Mouse (Mus musculus) fat pad, adult 2 months (tissue): ENCODE results near the gene Plxna1.

Experiments used
- DNase-seq: peaks from one replicate; pipeline ENCODE4 v3.0.0-alpha.2; 2011; ENCODE audit warnings: low read depth, low spot score; ENCODE audit errors: extremely low read depth

Gene Plxna1

DNA sequence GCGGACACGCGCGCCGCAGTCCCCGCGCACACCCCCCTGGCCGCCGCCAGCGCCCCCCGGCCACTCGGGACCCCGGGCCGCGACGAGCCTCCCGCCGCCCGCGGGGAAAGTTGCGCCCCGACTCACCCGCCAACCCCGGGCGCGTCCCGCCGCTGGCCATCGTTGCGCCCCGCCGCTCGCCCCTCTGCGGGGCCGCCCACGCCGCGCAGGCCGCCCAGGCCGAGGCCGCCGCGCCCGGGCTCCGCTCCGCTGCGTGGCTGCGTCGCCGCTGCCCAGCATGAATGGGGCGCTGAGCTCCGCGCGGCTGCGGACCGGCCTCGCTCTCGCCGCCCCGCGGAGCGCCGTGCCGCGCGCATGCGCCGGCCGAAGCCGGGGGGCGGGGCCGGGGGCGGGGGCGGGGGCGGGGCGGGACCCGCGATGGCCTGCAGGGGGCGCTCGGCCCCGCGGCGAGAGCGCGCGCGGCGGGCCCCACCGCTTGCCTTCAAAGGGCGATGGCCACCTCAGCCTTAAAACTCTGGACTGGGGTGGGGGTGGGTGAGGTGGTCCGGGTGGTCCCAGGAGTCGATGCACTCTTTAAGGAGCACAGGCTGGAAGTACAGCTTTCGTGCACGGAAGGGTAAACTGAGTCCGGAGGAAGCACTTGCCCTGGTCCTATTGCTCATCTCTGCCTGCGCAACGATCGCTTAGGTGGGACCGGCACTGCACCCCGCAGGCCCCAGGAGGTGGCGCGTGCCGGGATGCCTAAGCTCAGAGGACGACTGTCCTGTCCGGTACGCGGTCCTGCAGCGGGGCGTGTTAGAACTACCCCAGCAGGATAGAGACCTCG lies at the start of gene Plxna1:
Plxna1 (minus strand) TSS at position 340 of the 826 bp plus-strand sequence.
- DNase-seq = no peak

DNA sequence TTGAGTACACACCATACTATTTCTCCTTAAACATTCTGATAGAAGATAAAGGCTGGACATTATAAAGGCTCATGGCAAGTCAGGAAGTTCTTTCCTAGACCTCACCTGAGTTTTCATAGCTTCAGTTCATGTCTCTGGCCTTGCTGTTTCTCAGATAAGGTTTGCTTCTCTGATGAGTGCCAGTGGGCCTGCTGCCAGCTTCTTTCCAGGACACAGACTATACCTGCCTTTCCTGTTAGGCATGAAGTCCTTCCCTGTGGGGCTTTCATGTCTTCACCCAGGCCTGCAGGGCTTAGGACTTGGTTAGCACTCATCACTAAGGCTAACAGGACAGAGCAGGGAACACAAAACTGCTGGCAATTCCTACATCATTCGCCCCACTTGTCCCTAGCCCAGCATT lies 46.6 kb upstream of the Plxna1 start:
- no peak for DNase-seq

DNA sequence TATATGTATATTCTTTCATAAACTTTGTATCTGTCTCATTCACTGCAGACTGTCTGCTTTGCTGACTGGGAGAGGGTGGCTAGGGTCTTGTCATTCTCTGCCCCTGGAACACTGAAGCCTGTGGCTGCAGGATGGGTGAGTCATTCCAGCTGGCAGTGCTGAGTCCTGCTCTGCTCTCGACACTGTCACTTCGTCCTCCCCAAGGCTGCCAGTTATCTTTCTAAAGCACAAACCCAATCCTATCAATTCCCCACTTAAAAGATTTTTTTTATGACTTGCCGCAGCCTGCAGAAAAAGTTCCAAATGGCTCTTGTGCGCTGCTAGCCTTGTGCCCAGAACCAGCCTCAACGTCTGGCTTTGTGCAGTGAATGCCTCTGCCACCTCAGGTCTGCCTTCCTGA lies 45.8 kb upstream of the Plxna1 start:
- DNase-seq = no peak

DNA sequence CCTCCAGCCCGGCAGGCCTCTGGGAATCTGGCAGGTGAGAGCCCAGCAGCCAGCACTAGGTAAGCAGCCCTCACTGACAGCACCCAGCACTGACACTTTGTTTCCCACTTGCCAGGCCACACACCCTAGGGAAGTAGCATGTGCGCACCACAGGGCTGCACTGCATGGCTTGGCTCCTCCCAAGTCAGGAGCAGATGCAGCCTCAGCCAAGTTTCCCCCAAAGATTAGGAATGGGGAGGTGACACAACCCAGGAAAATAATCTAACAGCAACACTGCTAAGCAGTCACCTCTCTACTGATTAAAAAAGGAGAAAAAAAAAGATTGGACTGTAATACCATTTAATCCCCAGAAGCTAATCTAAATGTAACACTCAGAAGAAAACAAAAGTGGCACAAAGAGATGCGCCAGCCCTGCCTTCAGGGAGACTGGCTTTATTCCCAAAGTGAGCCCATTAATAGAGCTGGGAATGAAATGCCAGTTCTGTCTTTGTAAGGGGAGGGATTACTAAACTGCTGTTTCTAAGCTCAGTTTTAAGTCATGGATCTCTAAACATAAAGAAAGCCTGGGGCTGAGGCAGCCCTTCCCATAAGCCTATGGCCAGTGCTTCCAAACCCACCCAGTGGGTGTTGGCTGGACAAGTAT lies 44.9 kb upstream of the Plxna1 start:
- DNase-seq = no peak

DNA sequence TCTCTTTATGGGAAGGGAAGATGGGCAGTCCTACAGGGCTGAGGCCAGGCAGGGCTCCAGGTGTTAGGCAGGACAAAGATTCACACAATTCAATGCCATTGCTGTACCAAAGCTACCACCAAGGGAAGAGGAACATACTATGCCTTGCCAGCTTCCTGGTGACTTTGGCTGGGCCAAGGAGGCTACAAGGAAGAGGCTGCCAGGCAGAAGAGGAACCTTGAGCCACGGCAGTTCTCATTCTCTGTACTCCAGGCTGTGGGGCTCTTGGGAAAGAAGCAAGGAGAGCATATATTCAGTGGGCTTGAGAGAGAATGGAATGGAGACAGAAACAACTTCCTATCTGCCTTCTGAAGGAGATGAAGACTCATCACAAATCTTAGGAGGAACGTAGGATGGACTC lies 42.5 kb upstream of the Plxna1 start:
- DNase-seq = no peak

DNA sequence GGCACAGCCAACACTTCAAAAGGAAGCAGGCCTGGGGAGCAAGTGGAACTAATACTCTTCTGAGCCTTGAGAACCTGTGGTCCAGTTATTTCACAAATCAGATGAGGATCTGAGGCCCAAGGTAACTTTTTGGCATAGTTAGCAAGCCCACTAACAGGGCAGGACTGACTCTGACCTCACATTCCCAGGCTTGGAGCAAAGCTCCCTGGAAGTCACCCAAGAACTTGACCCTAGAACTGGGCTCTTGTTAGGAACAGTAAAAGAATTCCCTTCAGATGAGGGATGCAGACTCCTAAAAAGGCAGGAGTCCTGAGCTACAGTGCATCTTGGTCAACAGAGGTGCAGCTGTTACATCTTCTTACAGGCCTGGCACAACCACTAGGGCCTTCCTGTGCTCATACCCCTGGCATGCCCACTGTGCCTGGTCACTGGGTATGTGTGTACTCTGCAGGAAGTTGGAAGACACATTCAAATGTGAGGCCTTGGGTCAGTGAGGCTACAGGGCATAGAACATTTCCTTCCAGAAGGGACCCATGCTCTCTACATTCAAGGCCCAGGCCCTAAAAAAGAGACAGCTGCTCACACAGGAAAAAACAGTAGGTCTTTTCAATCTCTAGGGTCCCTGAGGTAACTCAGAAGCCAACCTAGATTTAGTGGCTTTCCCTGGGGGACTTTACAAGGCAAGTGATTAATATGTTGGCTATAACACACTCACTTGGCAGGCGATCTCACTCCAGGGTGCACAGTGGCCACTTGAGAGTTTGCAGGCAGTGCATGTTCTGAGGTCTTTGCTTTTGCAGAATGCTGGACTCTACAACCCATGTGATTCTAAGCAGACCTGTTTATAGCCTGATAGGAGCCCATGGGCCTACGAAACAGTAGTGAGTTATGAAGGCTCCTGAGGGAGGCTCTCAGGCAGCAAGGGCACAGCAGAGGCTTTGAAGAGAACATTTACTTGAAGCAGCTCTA lies 41.1 kb upstream of the Plxna1 start:
- no peak for DNase-seq

DNA sequence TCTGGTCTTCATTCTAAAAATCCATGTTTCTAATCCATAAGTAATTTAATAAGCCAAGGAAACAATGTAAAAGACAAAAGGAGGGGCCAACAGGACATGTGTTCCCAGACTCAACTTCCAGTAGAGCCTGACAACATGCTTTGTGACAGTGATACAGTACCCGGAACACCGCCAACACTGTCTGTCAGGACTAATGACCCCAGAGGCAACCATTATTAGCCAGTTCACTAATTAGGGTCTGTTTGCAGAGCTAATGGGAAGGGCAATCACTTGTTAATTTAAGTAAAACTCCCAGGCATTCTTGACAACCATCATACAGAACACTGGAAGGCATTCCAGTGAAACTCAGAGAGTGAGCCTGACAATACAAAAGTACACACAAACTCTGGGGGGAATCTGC lies 40.0 kb upstream of the Plxna1 start:
- no peak for DNase-seq

DNA sequence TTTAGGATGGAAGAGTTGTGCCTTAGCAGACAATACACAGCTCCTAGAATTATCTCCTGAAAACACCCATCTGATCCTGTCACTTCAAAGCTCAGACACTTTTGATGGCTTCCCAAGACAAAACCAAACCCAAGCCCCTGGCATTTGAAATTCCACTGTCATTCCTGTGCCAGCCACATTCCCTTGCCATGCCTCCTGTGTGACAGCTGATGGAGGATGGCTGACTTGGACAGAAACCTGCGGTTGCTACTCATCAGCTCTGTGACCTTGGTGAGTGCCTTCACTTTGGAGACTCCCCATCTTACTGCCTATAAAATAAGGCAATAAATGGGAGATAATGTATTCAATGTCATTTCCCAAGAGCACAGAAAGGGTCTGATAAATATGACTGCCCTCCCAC lies 37.1 kb upstream of the Plxna1 start:
- DNase-seq = no peak

DNA sequence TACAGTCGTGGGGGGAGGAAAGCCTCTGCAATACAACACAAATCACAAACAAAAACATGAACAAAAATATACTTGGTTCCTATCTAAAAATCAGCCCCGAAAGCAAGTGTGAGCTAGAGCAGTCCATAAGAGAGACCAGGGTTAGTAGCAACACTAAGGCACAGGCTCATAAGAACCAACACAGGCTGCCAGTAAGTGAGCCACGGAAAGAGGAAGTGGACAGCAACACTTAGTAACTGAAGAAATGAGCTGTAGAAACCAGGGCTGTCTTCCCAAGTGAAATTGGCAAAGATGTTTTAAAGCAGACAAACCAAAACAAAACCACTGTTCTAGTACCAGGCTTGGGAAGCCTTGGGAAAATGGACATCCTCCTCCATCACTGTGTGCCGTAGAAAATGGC lies 35.5 kb upstream of the Plxna1 start:
- DNase-seq = no peak

DNA sequence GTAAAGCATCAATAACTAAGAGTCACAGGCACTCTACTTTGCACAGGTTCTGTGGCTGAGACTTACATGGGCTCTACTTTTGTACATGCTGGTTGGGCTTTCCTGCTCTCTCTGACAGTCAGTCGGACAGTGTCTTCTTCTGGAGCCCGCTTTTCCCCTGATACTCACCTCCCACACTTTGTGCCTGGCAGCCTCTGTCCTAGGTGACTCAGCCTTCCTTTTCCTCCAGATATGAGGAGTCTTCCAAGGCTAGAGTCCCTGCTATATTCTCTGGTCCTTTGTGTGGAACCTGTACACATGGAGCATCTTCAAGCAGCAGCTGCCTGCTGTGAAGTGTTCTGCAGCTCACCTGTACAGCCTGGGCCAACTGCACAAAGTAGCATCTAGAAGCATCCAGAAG lies 31.4 kb upstream of the Plxna1 start:
- DNase-seq = no peak

DNA sequence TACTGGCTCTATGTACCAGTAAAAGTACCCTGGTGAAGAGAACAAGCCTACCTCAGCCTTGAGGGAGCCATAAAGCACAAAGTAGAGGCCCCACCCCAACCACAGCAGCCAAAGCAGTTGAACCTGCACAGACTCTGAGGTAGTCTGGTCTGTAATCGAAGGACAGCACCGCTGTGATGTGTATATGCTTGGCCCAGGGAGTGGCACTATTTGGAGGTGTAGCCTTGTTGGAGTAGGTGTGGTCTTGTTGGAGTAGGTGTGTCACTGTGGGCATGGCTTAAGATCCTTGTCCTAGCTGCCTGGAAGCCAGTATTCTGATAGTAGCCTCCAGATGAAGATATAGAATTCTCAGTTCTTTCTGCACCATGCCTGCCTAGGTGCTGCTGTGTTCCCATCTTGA lies 29.8 kb upstream of the Plxna1 start:
- DNase-seq = no peak

DNA sequence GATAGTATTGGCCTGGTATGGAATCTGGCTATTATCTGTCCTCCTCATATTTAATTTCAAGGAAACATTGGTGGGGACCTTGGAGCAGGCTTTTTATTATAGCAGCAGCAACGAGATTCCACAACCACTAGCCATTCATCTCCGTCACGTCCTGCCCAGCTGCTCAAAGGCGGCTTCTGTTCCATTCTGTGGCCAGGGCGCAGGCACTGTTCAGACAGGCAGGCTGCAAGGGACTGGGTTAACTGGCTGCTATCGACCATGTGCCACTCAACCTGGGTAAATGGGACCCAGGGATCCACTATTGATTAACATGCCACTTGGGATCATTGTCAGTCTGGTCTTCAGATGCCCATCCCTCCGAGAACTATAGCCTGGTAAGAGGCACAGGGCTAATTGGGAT lies 27.4 kb upstream of the Plxna1 start:
- DNase-seq = no peak

DNA sequence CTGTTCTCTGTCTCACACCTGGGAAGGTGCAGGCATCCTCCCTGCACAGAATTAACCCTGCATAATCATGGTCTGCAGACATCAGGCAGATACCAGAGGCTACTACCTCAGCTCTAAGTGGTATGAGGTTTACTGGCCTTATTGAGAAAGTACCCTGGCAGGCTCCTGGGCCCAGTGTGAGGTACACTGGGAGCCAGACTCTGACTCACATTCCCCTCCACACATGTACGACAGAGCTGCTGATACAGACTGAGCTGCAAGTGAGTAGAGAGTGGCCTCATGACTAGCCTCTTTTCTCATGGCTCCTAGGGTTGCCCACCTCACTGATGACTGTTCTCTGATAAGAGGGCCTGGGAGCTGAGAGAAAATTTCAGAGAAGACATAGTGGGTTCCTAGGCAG lies 24.5 kb upstream of the Plxna1 start:
- no peak for DNase-seq

DNA sequence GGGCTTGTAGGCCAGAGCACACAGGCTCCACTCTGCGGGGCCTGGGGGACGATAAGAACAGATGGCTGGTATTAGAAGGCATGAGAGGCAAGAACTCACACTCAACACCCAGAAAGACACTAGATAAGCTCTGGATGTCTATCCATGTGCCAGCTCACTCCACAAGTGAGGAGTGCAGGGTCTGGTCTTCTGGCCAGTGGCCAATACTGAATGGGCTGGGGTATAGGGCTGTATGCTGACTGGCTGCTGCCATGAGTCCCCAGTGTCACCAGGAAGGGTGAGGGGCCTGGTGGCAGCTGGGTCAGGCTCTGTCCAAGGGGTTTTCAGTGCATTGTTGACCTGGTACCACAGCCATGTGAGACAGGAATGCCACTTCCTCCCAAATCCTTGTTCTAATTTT lies 22.3 kb upstream of the Plxna1 start:
- DNase-seq = no peak

DNA sequence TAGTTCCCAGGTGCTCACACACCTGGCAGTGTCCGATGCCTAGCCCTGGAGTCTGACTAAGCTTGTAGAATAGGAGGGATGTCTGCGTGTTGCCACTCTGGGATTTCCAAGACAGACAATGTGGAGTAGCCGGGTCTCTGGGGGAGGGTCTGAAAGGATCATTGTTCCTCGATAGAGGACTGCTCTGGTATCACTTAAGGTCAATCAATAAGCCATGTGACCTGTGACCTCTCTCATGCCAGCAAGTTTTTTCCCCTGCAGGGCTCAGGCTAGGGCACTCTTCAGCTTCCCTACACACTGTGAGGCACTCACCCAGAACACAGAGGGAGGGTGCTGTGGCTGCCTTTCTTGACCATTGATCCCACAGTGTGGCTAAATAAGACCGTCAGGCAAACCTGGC lies 19.4 kb upstream of the Plxna1 start:
- DNase-seq = no peak

DNA sequence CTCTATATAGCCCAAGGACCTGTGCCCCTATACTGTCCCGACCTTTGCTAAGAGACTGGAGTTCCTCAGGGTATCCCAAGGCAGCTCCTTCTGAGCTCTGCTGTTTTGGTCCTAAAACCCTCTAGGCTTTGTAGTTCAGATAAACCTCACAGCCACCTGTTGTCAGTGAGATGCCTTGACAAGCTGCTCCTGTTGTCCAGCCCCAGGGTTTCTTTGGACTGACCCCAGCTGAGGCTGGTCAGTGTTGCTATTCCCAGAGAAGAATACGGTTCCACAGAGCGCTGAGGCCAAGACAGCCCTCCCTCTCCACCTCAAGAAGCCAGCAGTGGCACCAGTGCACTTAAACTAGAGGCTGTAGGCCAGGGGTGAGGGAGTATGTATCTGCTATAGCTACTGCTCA lies 18.8 kb upstream of the Plxna1 start:
- DNase-seq = no peak

DNA sequence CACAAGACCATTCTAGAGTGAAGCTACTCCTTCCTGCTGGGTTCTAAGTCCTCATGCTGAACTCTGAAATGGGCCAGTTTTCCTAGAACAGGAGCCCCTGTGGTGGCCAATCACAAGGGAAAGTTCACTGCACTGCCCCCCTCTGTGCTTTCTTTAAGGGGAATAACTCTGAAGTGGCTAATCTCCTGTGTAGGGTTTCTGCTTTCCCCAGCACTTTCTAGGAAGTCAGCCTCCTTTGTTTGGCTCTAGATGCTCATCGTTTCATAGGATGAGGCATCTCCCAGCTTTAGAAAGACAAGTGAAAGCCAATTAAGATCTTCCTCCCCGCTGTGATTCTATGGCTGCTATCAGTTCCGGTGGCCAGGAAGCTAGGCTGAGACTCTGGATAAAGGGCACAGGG lies 18.3 kb upstream of the Plxna1 start:
- no peak for DNase-seq

DNA sequence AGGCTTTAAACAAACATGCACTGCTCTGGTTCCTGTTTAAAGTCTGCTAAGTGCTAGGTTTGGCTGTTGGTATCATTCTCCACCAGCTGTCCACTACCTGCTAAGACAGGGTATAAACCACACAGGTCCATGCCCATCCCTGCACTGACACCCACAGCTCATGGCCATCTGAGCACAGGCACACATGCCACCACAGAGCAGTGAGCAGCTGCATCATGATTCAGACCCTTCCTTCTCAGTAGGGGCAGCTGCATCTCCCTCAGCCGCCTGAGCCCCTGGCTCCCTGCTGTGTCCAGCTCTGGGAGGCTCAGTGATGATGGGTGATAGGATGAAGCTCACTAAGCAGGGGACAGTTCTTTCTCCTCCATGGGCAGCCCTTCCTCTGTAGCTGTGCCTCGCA lies 15.8 kb upstream of the Plxna1 start:
- no peak for DNase-seq

DNA sequence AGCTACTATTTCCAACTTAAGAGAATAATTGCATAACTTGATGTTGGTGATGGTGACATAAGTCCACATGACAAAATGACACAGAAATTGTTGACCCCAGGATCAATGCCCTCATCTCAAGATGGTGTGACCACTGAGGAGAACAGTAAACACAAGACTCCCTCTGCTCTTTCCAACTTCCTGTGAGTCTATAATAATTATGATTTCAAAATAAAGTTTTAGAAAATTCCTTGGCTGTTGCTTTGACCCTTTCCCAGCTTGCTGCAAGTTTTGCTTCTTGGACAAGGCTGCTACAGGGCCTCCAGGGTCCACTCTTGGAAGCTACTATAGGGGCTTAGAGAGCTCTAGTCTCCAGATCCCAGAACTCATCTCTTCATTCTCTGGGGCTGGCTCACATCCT lies 6.4 kb upstream of the Plxna1 start:
- no peak for DNase-seq

DNA sequence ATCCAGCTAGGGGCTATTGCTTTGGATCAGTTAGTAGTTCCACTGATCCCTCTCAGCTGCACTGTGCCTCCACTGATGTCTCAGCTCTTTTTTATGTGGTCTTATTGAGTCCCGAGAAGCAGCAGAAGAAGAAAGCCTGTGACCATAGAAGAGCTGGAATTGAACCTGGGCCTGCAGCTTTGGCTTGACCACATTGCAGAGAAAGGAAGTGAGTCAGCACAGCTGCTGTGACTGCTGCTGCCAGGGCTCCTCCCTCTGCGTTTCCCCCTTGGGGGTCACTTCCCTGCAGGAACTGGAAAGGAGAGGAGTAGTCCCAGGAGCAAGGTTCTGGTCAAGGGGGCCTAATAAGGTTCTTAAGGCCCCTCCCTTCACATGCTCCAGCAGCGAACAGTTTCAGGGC lies 1.9 kb upstream of the Plxna1 start:
- no peak for DNase-seq

DNA sequence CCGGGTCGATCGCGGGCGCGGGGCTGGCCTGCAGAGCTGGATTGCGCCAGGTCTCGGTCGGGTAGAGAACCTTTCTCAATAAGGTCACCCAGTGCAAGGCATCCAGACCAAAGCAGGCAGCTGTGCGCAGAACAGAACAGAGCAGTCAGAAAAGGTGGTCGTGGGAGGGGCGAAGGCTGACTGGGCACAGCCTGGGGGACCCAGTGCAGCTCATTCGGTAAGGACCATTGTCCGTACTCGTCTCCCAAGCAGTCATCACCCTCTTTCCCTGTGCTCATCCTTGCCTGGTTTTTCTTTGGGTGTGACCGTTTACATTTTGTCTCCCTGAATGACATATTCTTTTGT lies 659 bp upstream of the Plxna1 start:
- no peak for DNase-seq
